Mouse (Mus musculus): ENCODE results near the gene Gm10134.

DNA sequence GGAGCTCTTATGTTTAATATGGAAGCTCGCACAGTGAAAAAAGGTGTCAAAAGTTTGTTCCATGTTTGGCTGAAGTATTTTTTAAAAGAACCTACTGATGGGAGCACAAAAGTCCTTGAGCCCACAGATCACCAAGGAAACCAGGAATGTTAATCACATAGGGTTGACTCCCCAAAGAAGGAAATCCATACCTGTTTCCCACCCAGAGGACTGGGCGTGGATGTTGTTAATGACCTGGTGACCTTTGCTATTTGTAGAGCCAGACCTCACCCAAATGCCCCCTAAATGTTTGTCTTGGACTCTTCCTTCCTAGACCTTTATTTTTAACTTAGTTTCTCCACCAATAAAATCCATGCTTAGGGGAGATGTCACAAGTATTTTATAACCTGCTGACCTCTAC, 35.3 kb upstream of the Gm10134 start:
- TF ChIP-seq EP300 (IDR thresholded peaks at IDR 0.05; ENCODE audit: low read depth) (no peak), CTCF (IDR thresholded peaks at IDR 0.05; ENCODE audit: low read depth) (no peak)
